Mouse (Mus musculus) bone marrow macrophage, adult 2 months (primary cell): ENCODE measurements around the gene Loxl4.

ENCODE experiments used
- CTCF ChIP-seq: IDR thresholded peaks from 2 replicates; pipeline ENCODE4 v1.5.1; 2012; ENCODE audit warnings: low read depth, mild to moderate bottlenecking, low read length, moderate library complexity
- POLR2A ChIP-seq: IDR thresholded peaks from 2 replicates; pipeline ENCODE4 v1.6.1; 2012; ENCODE audit warnings: mild to moderate bottlenecking, low read depth, low read length, borderline replicate concordance

DNA sequence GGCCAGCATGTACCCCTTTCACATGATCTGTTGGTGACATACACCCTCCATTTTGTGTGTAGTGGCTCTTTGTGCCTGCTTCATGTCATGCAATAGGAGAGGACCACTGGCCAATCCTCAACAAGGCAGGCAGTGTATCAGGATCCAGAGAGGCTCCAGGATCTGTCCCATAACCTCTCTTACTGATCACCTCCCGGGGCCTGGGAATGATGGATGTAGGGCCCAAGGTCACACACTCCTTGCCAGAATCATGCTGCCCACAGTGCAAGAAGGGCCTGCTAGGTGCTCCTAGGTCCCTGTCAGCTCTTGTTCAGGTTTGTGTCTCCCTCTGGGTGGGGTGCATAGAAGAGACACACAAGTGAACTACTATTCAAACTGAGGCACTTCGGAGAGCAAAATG, 44.7 kb upstream of the Loxl4 start:
- TF ChIP-seq CTCF (no peak), POLR2A (no peak)
